Mouse (Mus musculus): ENCODE data around the gene Hs2st1. TPM values are rescaled to one million over a fixed set of nuclear protein-coding genes. Genes with fewer than 3 reads are reported as not detected.
A peak's percentile ranks its signal among the peaks of the same experiment; 100 is the strongest.

Gene Hs2st1
- total and polyA plus RNA-seq, 2 experiments from 2014 or later, result 11.1 to 38.8 TPM

DNA sequence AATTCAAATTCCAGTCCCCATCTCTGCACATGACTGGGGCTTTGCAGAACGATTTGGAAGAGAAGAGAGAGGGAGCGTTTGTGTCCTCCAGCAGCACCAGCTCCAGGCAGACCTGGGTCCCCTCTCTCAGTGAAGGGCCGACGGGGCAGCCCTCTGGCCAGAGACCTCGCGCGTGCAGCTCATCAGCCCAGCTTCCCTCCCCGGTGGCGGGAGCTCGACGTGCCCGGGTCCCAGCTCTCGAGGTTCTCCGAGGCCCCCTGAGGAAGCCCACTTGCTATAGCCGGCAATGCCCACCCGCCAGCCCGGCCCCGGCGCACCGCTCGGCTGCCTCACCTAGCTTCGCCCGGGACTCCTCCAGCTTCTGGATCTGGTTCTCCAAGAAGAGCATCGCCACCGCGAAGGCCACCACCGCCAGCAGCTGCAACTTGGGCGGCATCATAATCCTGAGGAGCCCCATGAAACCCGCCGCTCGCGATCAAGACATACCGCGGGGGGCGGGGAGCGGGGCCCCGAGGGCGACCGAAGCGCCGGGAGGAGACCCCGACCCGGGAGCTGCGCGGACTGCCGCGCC, 495 bp downstream of the Hs2st1 start:
- H3K4me3 ChIP-seq (ENCODE audit: low read length), result peak overlapping the region; percentile 87
- DNase-seq (ENCODE audit: low spot score), result peak; percentile 40
- no peaks in the 10 kb centered on the region for H3K27me3 ChIP-seq (ENCODE audit: insufficient read depth, low read length)
- H3K9ac ChIP-seq (replicated peaks; ENCODE audit: low read length), result peak overlapping the region; percentile 81
- H3K27ac ChIP-seq, result peak overlapping the region; percentile 95
- WGBS, result under 1% methylated on average over 40 of the region's 47 CpGs
- ATAC-seq, result peak; percentile 7
- peaks cover 4% of the 10 kb centered on the region; the same call in 1 of the 2 replicates for H3K36me3 ChIP-seq (ENCODE audit: insufficient read depth, low read length)
- peak overlapping the region; percentile 88 for H3K4me2 ChIP-seq (ENCODE audit: low read depth, low read length)
- TF ChIP-seq CTCF (IDR thresholded peaks at IDR 0.05; ENCODE audit: low read depth), result no peak
- H3K4me1 ChIP-seq (ENCODE audit: insufficient read depth, low read length), result peaks cover 17% of the 10 kb centered on the region
- no peaks in the 10 kb centered on the region for H3K9me3 ChIP-seq (ENCODE audit: low read length)

DNA sequence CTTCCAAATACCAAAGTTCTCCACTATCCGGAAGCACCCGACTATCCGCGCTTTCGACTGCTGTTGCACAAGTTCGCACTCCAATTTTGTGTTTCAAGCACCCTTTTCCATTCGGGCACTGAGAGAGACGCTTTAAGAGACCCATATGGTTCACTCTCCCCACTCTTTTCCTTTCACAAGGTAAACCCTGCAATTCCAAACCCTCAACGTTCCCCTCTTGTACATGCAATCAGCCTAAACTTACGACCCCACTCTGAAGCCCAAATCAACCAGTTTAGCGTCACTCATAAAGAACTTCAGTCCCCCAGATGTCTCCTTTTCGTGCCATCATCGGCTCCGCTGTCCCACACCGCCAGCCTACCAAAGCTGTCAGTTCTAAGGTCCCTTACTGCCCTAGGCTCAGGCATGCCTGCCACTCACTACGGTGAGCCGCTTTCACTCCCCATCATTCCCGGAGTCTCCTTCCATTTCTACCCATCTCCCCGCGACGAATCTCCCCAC, 1.1 kb downstream of the Hs2st1 start:
- H3K4me1 ChIP-seq (ENCODE audit: insufficient read depth, low read length), result peaks cover 17% of the 10 kb centered on the region
- H3K27me3 ChIP-seq (ENCODE audit: insufficient read depth, low read length), result no peaks in the 10 kb centered on the region
- H3K9me3 ChIP-seq (ENCODE audit: low read length), result no peaks in the 10 kb centered on the region
- peak overlapping the region; percentile 88 for H3K4me2 ChIP-seq (ENCODE audit: low read depth, low read length)
- H3K4me3 ChIP-seq (ENCODE audit: low read length), result peak overlapping the region; percentile 87
- TF ChIP-seq CTCF (IDR thresholded peaks at IDR 0.05; ENCODE audit: low read depth), result no peak
- H3K9ac ChIP-seq (replicated peaks; ENCODE audit: low read length), result peak overlapping the region; percentile 81
- WGBS, result under 1% methylated on average over 21 of the region's 21 CpGs
- DNase-seq (ENCODE audit: low spot score) (peak; percentile 32), ATAC-seq (no peak)
- peaks cover 4% of the 10 kb centered on the region; the same call in 1 of the 2 replicates for H3K36me3 ChIP-seq (ENCODE audit: insufficient read depth, low read length)
- peak overlapping the region; percentile 95; the same call in 1 of the 2 replicates for H3K27ac ChIP-seq

DNA sequence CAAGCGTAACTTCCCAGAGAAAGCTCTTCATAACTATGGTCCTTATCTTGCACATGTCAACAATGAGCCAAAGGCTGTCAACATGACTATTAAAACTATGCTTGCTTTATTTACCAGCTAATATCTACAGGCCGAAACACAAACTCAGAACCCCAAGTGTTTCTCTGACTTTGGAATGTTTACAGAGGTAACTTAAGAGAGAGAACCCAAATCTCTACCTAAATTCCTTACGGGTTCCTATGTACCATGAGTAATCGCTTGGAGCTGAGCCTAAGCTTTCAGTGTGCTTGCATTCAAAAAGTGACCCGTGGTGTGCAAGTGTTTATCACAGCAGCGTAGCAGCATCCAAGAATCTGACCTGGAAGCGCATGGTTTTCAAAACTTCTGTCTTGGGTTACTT, 4.8 kb downstream of the Hs2st1 start:
- H3K4me2 ChIP-seq (ENCODE audit: low read depth, low read length), result no peak overlapping the region
- no peaks in the 10 kb centered on the region for H3K27me3 ChIP-seq (ENCODE audit: insufficient read depth, low read length)
- WGBS, result 77% methylated on average over 7 of the region's 7 CpGs
- no peaks in the 10 kb centered on the region for H3K9me3 ChIP-seq (ENCODE audit: low read length)
- DNase-seq (ENCODE audit: low spot score), result no peak
- H3K4me1 ChIP-seq (ENCODE audit: insufficient read depth, low read length), result peaks cover 6% of the 10 kb centered on the region; the same call in 1 of the 2 replicates
- TF ChIP-seq CTCF (IDR thresholded peaks at IDR 0.05; ENCODE audit: low read depth), result no peak
- H3K27ac ChIP-seq, result no peak overlapping the region
- no peak for ATAC-seq
- H3K9ac ChIP-seq (replicated peaks; ENCODE audit: low read length), result no peak overlapping the region
- H3K36me3 ChIP-seq (ENCODE audit: insufficient read depth, low read length), result no peaks in the 10 kb centered on the region
- no peak overlapping the region for H3K4me3 ChIP-seq (ENCODE audit: low read length)

DNA sequence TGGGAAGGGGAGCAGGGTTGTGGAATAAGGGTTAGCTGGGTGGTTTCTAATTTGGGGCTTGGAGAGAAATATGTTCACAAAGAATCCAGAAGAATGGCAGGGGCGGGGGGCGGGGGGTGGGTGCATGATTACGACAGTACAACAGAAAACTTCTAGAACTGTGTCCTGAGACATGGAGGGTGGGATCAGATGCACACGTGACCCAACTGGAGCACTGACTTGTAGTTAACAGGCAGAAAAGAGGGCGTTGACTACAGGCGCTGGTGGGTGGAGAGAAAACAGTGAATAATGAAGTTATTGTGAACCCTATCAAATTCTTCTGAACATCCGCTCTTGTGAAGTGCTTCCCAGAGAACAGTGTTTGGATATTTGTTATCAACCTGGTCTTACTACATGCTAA, 6.1 kb downstream of the Hs2st1 start:
- H3K27me3 ChIP-seq (ENCODE audit: insufficient read depth, low read length), result no peaks in the 10 kb centered on the region
- H3K9ac ChIP-seq (replicated peaks; ENCODE audit: low read length), result no peak overlapping the region
- H3K36me3 ChIP-seq (ENCODE audit: insufficient read depth, low read length), result no peaks in the 10 kb centered on the region
- peaks cover 6% of the 10 kb centered on the region; the same call in 1 of the 2 replicates for H3K4me1 ChIP-seq (ENCODE audit: insufficient read depth, low read length)
- no peak overlapping the region for H3K4me3 ChIP-seq (ENCODE audit: low read length)
- DNase-seq (ENCODE audit: low spot score), result no peak
- TF ChIP-seq CTCF (IDR thresholded peaks at IDR 0.05; ENCODE audit: low read depth), result no peak
- no peak overlapping the region for H3K4me2 ChIP-seq (ENCODE audit: low read depth, low read length)
- H3K9me3 ChIP-seq (ENCODE audit: low read length), result no peaks in the 10 kb centered on the region
- 90% methylated on average over 7 of the region's 7 CpGs for WGBS
- ATAC-seq, result no peak
- H3K27ac ChIP-seq, result no peak overlapping the region

DNA sequence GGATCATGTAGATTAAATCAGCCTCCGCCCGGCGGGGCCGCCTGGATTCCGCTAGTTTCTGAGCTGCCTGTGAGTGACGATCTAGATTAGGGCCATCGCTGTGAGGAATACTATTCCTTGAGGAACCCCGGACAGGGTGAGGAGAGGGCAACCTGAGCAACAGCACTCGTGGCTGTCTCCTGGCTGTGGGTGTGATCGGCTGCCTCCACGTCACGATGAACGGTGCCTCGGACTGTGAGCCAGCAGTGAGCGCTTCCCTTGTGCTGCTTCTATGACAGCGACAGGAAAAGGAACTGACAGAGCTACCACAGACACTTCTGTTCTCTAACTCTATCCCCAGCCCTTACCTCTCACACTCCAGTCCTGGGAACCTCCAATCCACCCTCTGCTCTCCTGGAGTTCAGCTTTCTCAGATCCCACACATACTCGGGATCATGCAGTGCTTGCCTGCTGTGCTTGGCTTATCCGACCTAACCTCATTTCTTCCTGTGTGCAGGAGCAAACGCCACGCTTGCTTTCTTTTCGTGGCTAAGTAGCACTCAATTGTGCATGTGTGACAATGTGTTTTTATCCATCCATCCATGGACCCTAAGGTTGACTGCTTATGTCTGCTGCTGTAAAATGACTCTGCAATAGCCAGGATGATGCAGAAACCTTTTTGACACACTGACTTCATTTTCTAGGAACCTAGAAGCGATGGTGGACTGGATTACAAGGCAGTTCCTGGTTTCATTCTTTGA, 8.3 kb downstream of the Hs2st1 start:
- no peak overlapping the region for H3K27ac ChIP-seq
- TF ChIP-seq CTCF (IDR thresholded peaks at IDR 0.05; ENCODE audit: low read depth), result no peak
- 67% methylated on average over 22 of the region's 22 CpGs for WGBS
- H3K9ac ChIP-seq (replicated peaks; ENCODE audit: low read length), result 0 out of 2 replicates have a peak overlapping the region, but pooled peaks have one; percentile 17
- H3K27me3 ChIP-seq (ENCODE audit: insufficient read depth, low read length), result no peaks in the 10 kb centered on the region
- H3K36me3 ChIP-seq (ENCODE audit: insufficient read depth, low read length), result no peaks in the 10 kb centered on the region
- no peak overlapping the region for H3K4me3 ChIP-seq (ENCODE audit: low read length)
- peaks cover 5% of the 10 kb centered on the region; the same call in 1 of the 2 replicates for H3K4me1 ChIP-seq (ENCODE audit: insufficient read depth, low read length)
- ATAC-seq, result 0 out of 2 replicates have a peak, but pooled peaks have one; percentile 43
- no peak for DNase-seq (ENCODE audit: low spot score)
- H3K9me3 ChIP-seq (ENCODE audit: low read length), result no peaks in the 10 kb centered on the region
- peak overlapping the region; percentile 23; the same call in 1 of the 2 replicates for H3K4me2 ChIP-seq (ENCODE audit: low read depth, low read length)

DNA sequence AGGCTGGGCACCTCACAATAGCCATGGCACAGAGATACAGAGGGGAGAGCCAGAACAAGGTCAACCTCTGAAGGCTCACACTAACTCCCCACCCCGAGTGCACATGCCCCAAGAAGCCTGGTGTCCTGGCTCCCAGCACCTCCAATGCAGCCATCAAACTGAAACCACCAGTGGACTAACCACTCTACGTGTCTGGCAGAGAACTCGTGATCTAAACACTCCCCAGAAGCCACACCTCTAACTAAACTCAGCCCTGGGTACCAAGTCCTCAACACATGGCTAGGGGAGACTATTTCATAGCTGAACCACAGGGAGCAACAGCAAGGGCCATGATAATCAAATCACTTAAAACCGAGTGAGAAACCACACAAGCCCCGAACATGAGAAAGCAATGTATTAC, 11.7 kb downstream of the Hs2st1 start:
- Histone ChIP-seq H3K27ac (no peak overlapping the region), H3K27me3 (ENCODE audit: insufficient read depth, low read length) (no peaks in the 10 kb centered on the region), H3K4me3 (ENCODE audit: low read length) (no peak overlapping the region), H3K36me3 (ENCODE audit: insufficient read depth, low read length) (no peaks in the 10 kb centered on the region), H3K4me2 (ENCODE audit: low read depth, low read length) (no peak overlapping the region), H3K9me3 (ENCODE audit: low read length) (no peaks in the 10 kb centered on the region), H3K4me1 (ENCODE audit: insufficient read depth, low read length) (peaks cover 8% of the 10 kb centered on the region; the same call in 1 of the 2 replicates), H3K9ac (replicated peaks; ENCODE audit: low read length) (no peak overlapping the region)
- no peak for DNase-seq (ENCODE audit: low spot score)
- 34% methylated on average over 5 of the region's 5 CpGs for WGBS
- TF ChIP-seq CTCF (IDR thresholded peaks at IDR 0.05; ENCODE audit: low read depth), result no peak
- ATAC-seq, result no peak

Measured in hindbrain, postnatal 0 days (tissue).